Mouse (Mus musculus): ENCODE results near the gene Ache. TPM values are rescaled to one million over a fixed set of nuclear protein-coding genes. Genes with fewer than 3 reads are reported as not detected.
A peak's percentile ranks its signal among the peaks of the same experiment; 100 is the strongest.

Ache gene
- polyA plus RNA-seq, 2 experiments = 12.4 to 20.5 TPM

DNA sequence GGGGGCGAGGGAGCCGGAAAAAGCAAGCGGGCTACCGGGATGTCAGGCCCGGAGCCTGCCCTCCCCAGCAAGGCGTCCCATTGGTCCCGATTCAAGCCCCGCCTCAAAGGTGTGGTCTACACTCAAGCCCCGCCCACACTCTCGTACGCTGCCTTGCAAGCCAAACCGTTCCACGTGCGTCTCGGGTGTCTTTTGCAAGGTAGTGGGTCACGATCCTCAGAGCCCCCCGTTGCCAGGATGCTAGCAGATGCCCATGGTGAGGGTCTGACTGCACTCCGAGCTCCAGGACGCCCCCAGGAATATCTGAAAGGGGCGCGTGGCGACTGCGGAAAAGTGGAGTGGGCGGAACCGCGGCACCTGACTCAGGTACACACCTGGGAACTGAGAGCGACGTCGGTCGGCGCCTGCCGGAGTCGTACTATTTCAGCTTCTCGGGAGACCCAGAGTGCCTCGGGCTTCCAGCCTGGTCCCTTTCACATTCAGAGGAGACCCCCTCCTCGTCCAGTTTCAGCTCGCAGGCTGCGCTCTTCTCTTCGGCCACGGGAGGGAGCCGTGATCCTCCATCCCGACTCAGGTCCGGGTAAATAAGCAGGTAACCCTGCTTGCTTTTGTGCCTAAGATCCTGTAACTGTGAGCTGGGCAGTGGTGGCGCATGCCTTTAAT lies 46.3 kb downstream of the Ache start, which contains the start of gene Slc12a9:
Gene Slc12a9, minus strand, starts transcription at position 86 of the 663 bp plus-strand sequence.
- H3K27ac ChIP-seq = no peak within 1 kb of the TSS
- H3K4me1 ChIP-seq (replicated peaks; ENCODE audit: control insufficient read depth in 2 of 2, insufficient read depth in 2 of 2, low read length in 1 of 2) = peaks cover 0 to 16% of the 10 kb centered on the region in 2 experiments; a peak in 2 of 4 replicates
- ATAC-seq (ENCODE audit: insufficient read depth) (peak; percentile 82), DNase-seq (ENCODE audit: low read depth in 3 of 3, low spot score in 3 of 3) (peak; percentile 76 to 81 (median 78))
- peak within 1 kb of the TSS; percentile 35; the same call in 1 of the 2 replicates for H3K9ac ChIP-seq (replicated peaks)
- H3K27me3 ChIP-seq (ENCODE audit: control insufficient read depth, insufficient read depth, low read length) = no peaks in the 10 kb centered on the region
- TF ChIP-seq CTCF (IDR thresholded peaks at IDR 0.05; ENCODE audit: low read depth) (peak; percentile 85), EP300 (IDR thresholded peaks at IDR 0.05; ENCODE audit: low read depth) (no peak)
- under 1% methylated on average over 44 of the region's 44 CpGs for WGBS (ENCODE audit: insufficient replicate concordance)
- H3K4me3 ChIP-seq (ENCODE audit: insufficient read depth in 1 of 2, low read depth in 2 of 2, low read length in 2 of 2) = peak within 1 kb of the TSS; percentile 61 to 77
- no peaks in the 10 kb centered on the region for H3K9me3 ChIP-seq (ENCODE audit: control insufficient read depth, low read length)
- peak within 1 kb of the TSS; percentile 86 for H3K4me2 ChIP-seq (ENCODE audit: low read depth)
- H3K36me3 ChIP-seq (replicated peaks; ENCODE audit: control insufficient read depth, insufficient read depth, low read depth) = no peaks in the 10 kb centered on the region

DNA sequence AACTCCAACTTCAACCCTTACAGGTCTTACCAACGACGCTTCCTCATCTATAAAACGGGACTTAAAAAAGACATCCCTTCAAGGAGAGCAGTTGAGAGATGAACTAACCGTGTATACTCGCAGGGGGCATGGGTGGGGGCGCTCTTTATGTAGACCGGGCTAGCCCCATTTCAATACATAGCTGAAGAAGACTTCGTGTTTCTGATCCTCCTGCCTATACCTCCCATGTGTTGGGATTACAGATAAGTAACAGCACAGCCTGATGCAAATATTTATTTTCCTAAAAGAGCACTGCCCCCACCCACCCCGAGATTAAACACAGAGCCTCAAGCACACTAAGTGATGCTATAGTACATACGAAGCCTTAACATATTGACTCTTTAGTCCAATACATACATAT lies 47.0 kb downstream of the Ache start:
- TF ChIP-seq EP300 (IDR thresholded peaks at IDR 0.05; ENCODE audit: low read depth) = no peak
- TF ChIP-seq CTCF (IDR thresholded peaks at IDR 0.05; ENCODE audit: low read depth) = no peak
- WGBS (ENCODE audit: insufficient replicate concordance) = 29% methylated on average over 10 of the region's 10 CpGs
- ATAC-seq (ENCODE audit: insufficient read depth) (no peak), DNase-seq (ENCODE audit: low read depth in 3 of 3, low spot score in 3 of 3) (no peak)
- no peaks in the 10 kb centered on the region for H3K27me3 ChIP-seq (ENCODE audit: control insufficient read depth, insufficient read depth, low read length)
- H3K9ac ChIP-seq (replicated peaks) = no peak overlapping the region
- no peaks in the 10 kb centered on the region for H3K9me3 ChIP-seq (ENCODE audit: control insufficient read depth, low read length)
- H3K36me3 ChIP-seq (replicated peaks; ENCODE audit: control insufficient read depth, insufficient read depth, low read depth) = no peaks in the 10 kb centered on the region
- no peak overlapping the region for H3K4me3 ChIP-seq (ENCODE audit: insufficient read depth in 1 of 2, low read depth in 2 of 2, low read length in 2 of 2)
- peaks cover 2 to 20% of the 10 kb centered on the region in 2 experiments; a peak in 2 of 4 replicates for H3K4me1 ChIP-seq (replicated peaks; ENCODE audit: control insufficient read depth in 2 of 2, insufficient read depth in 2 of 2, low read length in 1 of 2)
- H3K4me2 ChIP-seq (ENCODE audit: low read depth) = peak overlapping the region; percentile 86
- H3K27ac ChIP-seq = no peak overlapping the region

GRCm38 (mm10) chr5:137335066-137335465 lies 47.7 kb downstream of the Ache start:
- Histone ChIP-seq H3K27me3 (ENCODE audit: control insufficient read depth, insufficient read depth, low read length) (no peaks in the 10 kb centered on the region), H3K9me3 (ENCODE audit: control insufficient read depth, low read length) (no peaks in the 10 kb centered on the region), H3K4me1 (replicated peaks; ENCODE audit: control insufficient read depth in 2 of 2, insufficient read depth in 2 of 2, low read length in 1 of 2) (peaks cover 2 to 21% of the 10 kb centered on the region in 2 experiments; a peak in 2 of 4 replicates), H3K4me3 (ENCODE audit: insufficient read depth in 1 of 2, low read depth in 2 of 2, low read length in 2 of 2) (no peak overlapping the region), H3K4me2 (ENCODE audit: low read depth) (no peak overlapping the region), H3K36me3 (replicated peaks; ENCODE audit: control insufficient read depth, insufficient read depth, low read depth) (no peaks in the 10 kb centered on the region), H3K9ac (replicated peaks) (no peak overlapping the region), H3K27ac (no peak overlapping the region)
- ATAC-seq (ENCODE audit: insufficient read depth) (no peak), DNase-seq (ENCODE audit: low read depth in 3 of 3, low spot score in 3 of 3) (no peak)
- WGBS (ENCODE audit: insufficient replicate concordance) = 69% methylated on average over 6 of the region's 6 CpGs
- TF ChIP-seq CTCF (IDR thresholded peaks at IDR 0.05; ENCODE audit: low read depth) (no peak), EP300 (IDR thresholded peaks at IDR 0.05; ENCODE audit: low read depth) (no peak)

DNA sequence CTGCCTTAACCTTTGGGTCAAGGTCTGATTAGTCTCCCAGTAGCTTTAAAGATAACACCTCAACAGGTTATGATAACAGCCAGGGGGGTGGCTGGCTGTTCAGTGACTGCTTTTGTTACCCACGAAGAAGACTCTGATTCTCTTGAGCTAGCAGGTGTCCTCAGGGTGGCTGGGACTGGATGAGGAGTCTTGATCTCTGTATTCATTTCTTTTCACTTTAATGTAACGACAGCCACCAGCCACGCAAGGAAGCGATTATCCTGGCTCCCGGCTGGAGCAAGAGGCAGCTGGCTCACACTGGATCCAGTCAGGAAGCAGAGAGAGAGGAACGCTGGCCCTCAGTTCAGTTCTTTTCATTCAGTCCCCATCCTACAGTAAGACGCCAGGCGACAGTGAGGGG lies 49.9 kb downstream of the Ache start:
- no peak overlapping the region for H3K9ac ChIP-seq (replicated peaks)
- no peaks in the 10 kb centered on the region for H3K9me3 ChIP-seq (ENCODE audit: control insufficient read depth, low read length)
- H3K4me1 ChIP-seq (replicated peaks; ENCODE audit: control insufficient read depth in 2 of 2, insufficient read depth in 2 of 2, low read length in 1 of 2) = peaks cover 2 to 24% of the 10 kb centered on the region in 2 experiments; a peak in 2 of 4 replicates
- no peak for TF ChIP-seq EP300 (IDR thresholded peaks at IDR 0.05; ENCODE audit: low read depth)
- ATAC-seq (ENCODE audit: insufficient read depth) = no peak
- no peaks in the 10 kb centered on the region for H3K27me3 ChIP-seq (ENCODE audit: control insufficient read depth, insufficient read depth, low read length)
- WGBS (ENCODE audit: insufficient replicate concordance) = 68% methylated on average over 8 of the region's 8 CpGs
- H3K4me2 ChIP-seq (ENCODE audit: low read depth) = no peak overlapping the region; the same call in 1 of the 2 replicates
- H3K36me3 ChIP-seq (replicated peaks; ENCODE audit: control insufficient read depth, insufficient read depth, low read depth) = no peaks in the 10 kb centered on the region
- no peak overlapping the region for H3K4me3 ChIP-seq (ENCODE audit: insufficient read depth in 1 of 2, low read depth in 2 of 2, low read length in 2 of 2)
- H3K27ac ChIP-seq = no peak overlapping the region
- DNase-seq (ENCODE audit: low read depth in 3 of 3, low spot score in 3 of 3) = no peak

DNA sequence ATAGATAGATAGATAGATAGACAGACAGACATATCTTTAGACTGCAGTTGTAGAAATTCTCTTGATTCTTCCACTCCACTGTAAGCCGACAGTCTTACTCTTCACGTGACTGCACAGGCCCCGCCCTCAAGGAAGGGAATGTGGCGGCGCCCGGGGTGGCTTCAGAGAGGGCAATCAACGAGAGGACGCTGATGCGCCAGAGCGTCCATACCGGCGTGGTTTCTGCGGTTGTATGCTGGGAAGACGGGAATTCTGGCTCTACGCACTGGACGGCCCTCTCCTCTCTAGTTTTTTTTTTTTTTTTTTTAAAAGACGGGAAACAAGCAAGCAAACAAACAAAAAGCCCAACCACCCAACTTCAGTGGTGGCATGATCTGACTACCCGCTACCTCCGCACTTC lies 50.9 kb downstream of the Ache start:
- peak; percentile 55 to 71 (median 65) for DNase-seq (ENCODE audit: low read depth in 3 of 3, low spot score in 3 of 3)
- no peak overlapping the region for H3K27ac ChIP-seq
- H3K9me3 ChIP-seq (ENCODE audit: control insufficient read depth, low read length) = no peaks in the 10 kb centered on the region
- H3K4me1 ChIP-seq (replicated peaks; ENCODE audit: control insufficient read depth in 2 of 2, insufficient read depth in 2 of 2, low read length in 1 of 2) = peaks cover 2 to 20% of the 10 kb centered on the region in 2 experiments; a peak in 2 of 4 replicates
- H3K9ac ChIP-seq (replicated peaks) = peak overlapping the region; percentile 67
- under 1% methylated on average over 19 of the region's 19 CpGs for WGBS (ENCODE audit: insufficient replicate concordance)
- TF ChIP-seq EP300 (IDR thresholded peaks at IDR 0.05; ENCODE audit: low read depth) = no peak
- no peak for TF ChIP-seq CTCF (IDR thresholded peaks at IDR 0.05; ENCODE audit: low read depth)
- H3K36me3 ChIP-seq (replicated peaks; ENCODE audit: control insufficient read depth, insufficient read depth, low read depth) = no peaks in the 10 kb centered on the region
- peak; percentile 66 for ATAC-seq (ENCODE audit: insufficient read depth)
- H3K27me3 ChIP-seq (ENCODE audit: control insufficient read depth, insufficient read depth, low read length) = no peaks in the 10 kb centered on the region
- H3K4me2 ChIP-seq (ENCODE audit: low read depth) = peak overlapping the region; percentile 83
- H3K4me3 ChIP-seq (ENCODE audit: insufficient read depth in 1 of 2, low read depth in 2 of 2, low read length in 2 of 2) = peak overlapping the region; percentile 56 to 82

All from liver, embryonic 14.5 days (tissue).